Mouse (Mus musculus): Measurements from ENCODE around the gene Klc4.

Klc4 gene

GRCm38 (mm10) chr17:46651755-46652547 lies 6.1 kb upstream of the Klc4 start:
- DNase-seq (ENCODE audit: low spot score): no peak

GRCm38 (mm10) chr17:46651292-46651691 lies 5.5 kb upstream of the Klc4 start:
- no peak for DNase-seq (ENCODE audit: low spot score)

- peak; percentile 53 for DNase-seq (ENCODE audit: low spot score)
Measured at GRCm38 (mm10) chr17:46650232-46651031, 4.6 kb upstream of the Klc4 start, which contains the start of gene Cul7. TSS of gene Cul7 (plus strand) at chr17:46650337.

GRCm38 (mm10) chr17:46649811-46650210 lies 4.0 kb upstream of the Klc4 start:
- DNase-seq (ENCODE audit: low spot score): no peak

- DNase-seq (ENCODE audit: low spot score): no peak
Measured at GRCm38 (mm10) chr17:46648436-46648835, 2.6 kb upstream of the Klc4 start.

- DNase-seq (ENCODE audit: low spot score): no peak
Measured at GRCm38 (mm10) chr17:46647279-46647678, 1.5 kb upstream of the Klc4 start.

- no peak for DNase-seq (ENCODE audit: low spot score)
Measured at GRCm38 (mm10) chr17:46646322-46646662, 470 bp upstream of the Klc4 start.

GRCm38 (mm10) chr17:46644916-46645475 lies 826 bp downstream of the Klc4 start:
- no peak for DNase-seq (ENCODE audit: low spot score)

GRCm38 (mm10) chr17:46644152-46644805 lies 1.5 kb downstream of the Klc4 start:
- DNase-seq (ENCODE audit: low spot score): no peak

- no peak for DNase-seq (ENCODE audit: low spot score)
Measured at GRCm38 (mm10) chr17:46642060-46642459, 3.8 kb downstream of the Klc4 start.

- no peak for DNase-seq (ENCODE audit: low spot score)
Measured at GRCm38 (mm10) chr17:46639929-46640328, 5.9 kb downstream of the Klc4 start.

- no peak for DNase-seq (ENCODE audit: low spot score)
Measured at GRCm38 (mm10) chr17:46636831-46637523, 8.8 kb downstream of the Klc4 start.

- no peak for DNase-seq (ENCODE audit: low spot score)
Measured at GRCm38 (mm10) chr17:46629685-46630441, 16.0 kb downstream of the Klc4 start.

- no peak for DNase-seq (ENCODE audit: low spot score)
Measured at GRCm38 (mm10) chr17:46628791-46629684, 16.8 kb downstream of the Klc4 start, which contains the start of gene Ptk7. TSS of gene Ptk7 (minus strand) at chr17:46629504.

GRCm38 (mm10) chr17:46628471-46628790 lies 17.4 kb downstream of the Klc4 start:
- no peak for DNase-seq (ENCODE audit: low spot score)

GRCm38 (mm10) chr17:46627409-46627808 lies 18.4 kb downstream of the Klc4 start:
- DNase-seq (ENCODE audit: low spot score): no peak

GRCm38 (mm10) chr17:46624598-46624997 lies 21.2 kb downstream of the Klc4 start:
- no peak for DNase-seq (ENCODE audit: low spot score)

GRCm38 (mm10) chr17:46623819-46624557 lies 21.8 kb downstream of the Klc4 start:
- no peak for DNase-seq (ENCODE audit: low spot score)

GRCm38 (mm10) chr17:46622269-46622668 lies 23.6 kb downstream of the Klc4 start:
- DNase-seq (ENCODE audit: low spot score): no peak
